Mouse (Mus musculus): ENCODE measurements at regions not wholly inside any gene's neighbourhood (a gene's known extent, or its start where the extent isn't known, plus 50 kb on each side); places are given as distances from the start of the nearest gene placed in this dataset.

GRCm38 (mm10) chr10:23413794-23414518 is 63.4 kb upstream of the Eya4 start:
- peaks cover 8% of the 10 kb centered on the region for H3K4me1 ChIP-seq (ENCODE audit: control insufficient read depth, insufficient read depth, low read length)
- no peak overlapping the region for H3K4me2 ChIP-seq (ENCODE audit: low read length)
- H3K9ac ChIP-seq (replicated peaks; ENCODE audit: low read length) = no peak overlapping the region
- 44% methylated on average over 7 of the region's 7 CpGs for WGBS
- H3K36me3 ChIP-seq (ENCODE audit: control insufficient read depth, insufficient read depth, low read length) = no peaks in the 10 kb centered on the region
- no peak overlapping the region for H3K27ac ChIP-seq (replicated peaks; ENCODE audit: low read depth, low read length)
- no peak overlapping the region for H3K4me3 ChIP-seq (replicated peaks; ENCODE audit: low read depth, low read length)
- DNase-seq (peak; percentile 19), ATAC-seq (ENCODE audit: low FRiP score, low TSS enrichment) (peak; percentile 43; the same call in 1 of the 2 replicates)
- H3K27me3 ChIP-seq (ENCODE audit: control insufficient read depth, insufficient read depth, low read length) = no peaks in the 10 kb centered on the region
- no peaks in the 10 kb centered on the region for H3K9me3 ChIP-seq (ENCODE audit: control insufficient read depth, low read length)

GRCm38 (mm10) chr10:23403351-23403938 is 52.9 kb upstream of the Eya4 start:
- H3K9me3 ChIP-seq (ENCODE audit: control insufficient read depth, low read length) = peaks cover 5% of the 10 kb centered on the region
- no peaks in the 10 kb centered on the region for H3K4me1 ChIP-seq (ENCODE audit: control insufficient read depth, insufficient read depth, low read length)
- H3K27me3 ChIP-seq (ENCODE audit: control insufficient read depth, insufficient read depth, low read length) = no peaks in the 10 kb centered on the region
- ATAC-seq (ENCODE audit: low FRiP score, low TSS enrichment) = peak; percentile 55
- H3K27ac ChIP-seq (replicated peaks; ENCODE audit: low read depth, low read length) = no peak overlapping the region
- 65% methylated on average over 4 of the region's 4 CpGs for WGBS
- H3K36me3 ChIP-seq (ENCODE audit: control insufficient read depth, insufficient read depth, low read length) = no peaks in the 10 kb centered on the region
- H3K4me3 ChIP-seq (replicated peaks; ENCODE audit: low read depth, low read length) = no peak overlapping the region
- no peak overlapping the region for H3K4me2 ChIP-seq (ENCODE audit: low read length)
- peak; percentile 49 for DNase-seq
- no peak overlapping the region for H3K9ac ChIP-seq (replicated peaks; ENCODE audit: low read length)
